Mouse (Mus musculus): ENCODE results near the gene Hs2st1.

Gene Hs2st1

DNA sequence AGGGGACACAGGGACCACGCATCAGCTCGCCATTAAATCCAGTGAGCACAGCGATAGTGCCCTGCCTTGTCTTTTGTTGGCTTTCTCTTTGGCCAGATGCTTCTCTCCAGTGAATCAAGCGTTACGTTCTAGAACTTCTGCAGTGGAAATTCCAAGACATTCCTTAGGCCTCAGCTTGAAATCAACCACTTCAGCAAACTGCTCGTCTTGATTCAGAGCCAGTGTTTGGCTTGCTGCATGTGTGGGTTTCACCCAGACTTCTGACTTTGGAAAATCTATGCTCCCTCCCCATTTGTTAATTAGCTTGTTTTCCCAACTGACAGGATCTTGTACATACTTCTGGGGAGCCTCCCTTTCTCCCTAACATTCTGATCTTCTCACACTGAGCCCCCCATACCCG is 16.8 kb upstream of the Hs2st1 start:
- no peak for DNase-seq (ENCODE audit: low spot score in 2 of 2)

DNA sequence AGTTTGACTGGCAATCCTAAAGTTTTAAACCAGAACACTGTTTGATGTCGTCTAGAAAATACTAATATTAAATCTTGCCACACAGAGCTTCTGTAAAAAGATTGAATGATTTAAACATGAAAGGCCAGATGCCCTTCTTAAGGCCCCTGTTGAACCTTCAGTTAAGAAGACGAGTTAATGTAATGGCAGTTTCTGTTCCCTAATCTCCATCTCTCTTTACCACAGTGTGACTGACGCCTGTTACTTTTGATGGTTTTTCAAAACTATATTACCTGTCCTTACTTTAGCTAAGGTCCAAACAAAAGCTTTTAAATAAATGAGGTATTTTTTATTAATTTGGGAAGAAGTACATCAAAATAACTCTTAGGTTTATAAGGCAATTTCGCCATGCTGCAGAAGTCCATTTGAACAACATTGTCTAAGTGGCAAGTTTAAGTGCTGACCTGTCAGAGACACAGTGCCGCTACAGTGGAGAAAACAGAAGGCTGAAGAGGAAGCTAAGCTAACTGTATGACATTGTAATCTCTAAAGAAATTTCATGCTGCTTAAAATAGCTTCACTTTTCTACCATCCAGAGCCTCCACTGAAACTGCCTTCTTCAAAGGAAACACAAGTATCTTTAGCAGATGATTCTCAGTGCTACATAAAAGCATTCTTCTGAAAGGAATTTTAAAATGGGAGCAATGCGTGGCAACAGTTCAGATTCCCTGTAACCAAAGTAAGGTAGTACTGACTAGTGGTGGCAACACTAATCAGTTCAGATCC is 15.0 kb upstream of the Hs2st1 start:
- no peak for DNase-seq (ENCODE audit: low spot score in 2 of 2)

DNA sequence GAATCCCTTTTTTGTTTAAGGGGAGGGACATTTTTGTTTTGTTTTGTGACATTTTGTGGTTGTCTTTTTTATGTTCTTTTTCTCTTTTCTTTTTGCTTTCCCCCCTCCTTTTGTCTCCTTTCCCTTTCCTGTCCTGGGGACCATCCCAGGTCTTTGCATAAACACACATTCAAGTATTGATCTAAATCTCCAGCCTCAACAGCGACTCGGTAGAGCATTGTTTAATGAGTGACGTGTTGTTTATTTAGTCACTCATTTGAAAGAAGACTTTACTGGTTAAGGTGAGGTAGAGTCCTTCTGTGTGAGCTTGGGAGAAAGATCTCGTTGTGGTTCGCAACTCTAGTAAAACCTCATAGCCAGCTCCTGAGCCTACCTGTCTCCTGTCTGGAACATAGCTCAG is 13.8 kb upstream of the Hs2st1 start:
- DNase-seq (ENCODE audit: low spot score in 2 of 2): no peak

GRCm38 (mm10) chr3:144582306-144582705 is 12.3 kb upstream of the Hs2st1 start:
- DNase-seq (ENCODE audit: low spot score in 2 of 2): no peak

- DNase-seq (ENCODE audit: low spot score in 2 of 2): no peak
These were observed 11.9 kb upstream of the Hs2st1 start for GRCm38 (mm10) chr3:144581842-144582241.

DNA sequence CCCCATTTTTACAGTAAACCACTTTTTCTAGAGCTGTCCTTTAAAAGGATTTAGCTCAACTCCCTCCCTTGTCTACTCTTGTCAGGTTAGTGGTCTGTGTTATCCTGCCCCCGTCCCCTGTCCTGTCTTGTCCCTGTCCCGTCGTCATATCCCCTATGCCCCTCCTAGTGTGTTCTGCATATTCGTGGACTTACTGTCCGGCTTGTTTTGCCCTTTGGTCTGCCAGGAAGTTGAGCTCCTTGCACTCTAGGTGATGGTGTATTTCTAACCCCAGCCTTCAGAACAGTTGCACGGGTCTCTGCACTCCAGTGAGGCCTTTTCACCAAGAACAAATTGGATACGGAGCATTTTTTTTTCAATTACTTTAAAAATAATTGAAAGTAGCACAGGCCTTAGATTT is 10.3 kb upstream of the Hs2st1 start:
- DNase-seq (ENCODE audit: low spot score in 2 of 2): no peak

- DNase-seq (ENCODE audit: low spot score in 2 of 2): no peak
These were observed 9.8 kb upstream of the Hs2st1 start for GRCm38 (mm10) chr3:144579796-144580195.

- DNase-seq (ENCODE audit: low spot score in 2 of 2): no peak
These were observed 8.9 kb upstream of the Hs2st1 start for GRCm38 (mm10) chr3:144578921-144579320.

- no peak for DNase-seq (ENCODE audit: low spot score in 2 of 2)
These were observed 7.7 kb upstream of the Hs2st1 start for GRCm38 (mm10) chr3:144577366-144578340.

DNA sequence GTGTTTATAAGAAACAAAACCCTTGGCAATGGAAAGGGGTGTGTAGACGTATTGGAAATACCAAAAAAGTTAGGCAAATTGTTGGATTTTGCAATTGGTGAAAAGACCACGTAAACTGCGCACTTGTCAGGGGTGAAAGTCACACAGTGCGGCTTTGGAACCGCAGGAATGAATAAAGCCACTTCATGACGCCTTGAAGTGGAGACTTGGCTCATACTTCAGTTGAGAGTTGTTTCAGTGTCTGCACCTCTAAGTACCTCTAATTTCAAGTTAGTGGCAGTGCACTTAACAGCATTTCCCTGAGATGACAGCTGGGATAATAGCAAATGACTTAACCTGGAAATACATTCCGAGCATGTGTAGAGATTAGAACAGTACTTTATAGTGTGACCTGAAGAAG is 4.3 kb upstream of the Hs2st1 start:
- DNase-seq (ENCODE audit: low spot score in 2 of 2): no peak

GRCm38 (mm10) chr3:144570816-144571487 is 971 bp upstream of the Hs2st1 start:
- no peak for DNase-seq (ENCODE audit: low spot score in 2 of 2)

- no peak for DNase-seq (ENCODE audit: low spot score in 2 of 2)
These were observed 495 bp downstream of the Hs2st1 start for GRCm38 (mm10) chr3:144569401-144569971.

- no peak for DNase-seq (ENCODE audit: low spot score in 2 of 2)
These were observed 1.1 kb downstream of the Hs2st1 start for GRCm38 (mm10) chr3:144568861-144569361.

DNA sequence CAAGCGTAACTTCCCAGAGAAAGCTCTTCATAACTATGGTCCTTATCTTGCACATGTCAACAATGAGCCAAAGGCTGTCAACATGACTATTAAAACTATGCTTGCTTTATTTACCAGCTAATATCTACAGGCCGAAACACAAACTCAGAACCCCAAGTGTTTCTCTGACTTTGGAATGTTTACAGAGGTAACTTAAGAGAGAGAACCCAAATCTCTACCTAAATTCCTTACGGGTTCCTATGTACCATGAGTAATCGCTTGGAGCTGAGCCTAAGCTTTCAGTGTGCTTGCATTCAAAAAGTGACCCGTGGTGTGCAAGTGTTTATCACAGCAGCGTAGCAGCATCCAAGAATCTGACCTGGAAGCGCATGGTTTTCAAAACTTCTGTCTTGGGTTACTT is 4.8 kb downstream of the Hs2st1 start:
- no peak for DNase-seq (ENCODE audit: low spot score in 2 of 2)

- no peak for DNase-seq (ENCODE audit: low spot score in 2 of 2)
These were observed 6.1 kb downstream of the Hs2st1 start for GRCm38 (mm10) chr3:144563916-144564315.

GRCm38 (mm10) chr3:144561511-144562250 is 8.3 kb downstream of the Hs2st1 start:
- no peak for DNase-seq (ENCODE audit: low spot score in 2 of 2)

GRCm38 (mm10) chr3:144558274-144558673 is 11.7 kb downstream of the Hs2st1 start:
- DNase-seq (ENCODE audit: low spot score in 2 of 2): no peak

GRCm38 (mm10) chr3:144556625-144557324 is 13.2 kb downstream of the Hs2st1 start:
- DNase-seq (ENCODE audit: low spot score in 2 of 2): no peak

DNA sequence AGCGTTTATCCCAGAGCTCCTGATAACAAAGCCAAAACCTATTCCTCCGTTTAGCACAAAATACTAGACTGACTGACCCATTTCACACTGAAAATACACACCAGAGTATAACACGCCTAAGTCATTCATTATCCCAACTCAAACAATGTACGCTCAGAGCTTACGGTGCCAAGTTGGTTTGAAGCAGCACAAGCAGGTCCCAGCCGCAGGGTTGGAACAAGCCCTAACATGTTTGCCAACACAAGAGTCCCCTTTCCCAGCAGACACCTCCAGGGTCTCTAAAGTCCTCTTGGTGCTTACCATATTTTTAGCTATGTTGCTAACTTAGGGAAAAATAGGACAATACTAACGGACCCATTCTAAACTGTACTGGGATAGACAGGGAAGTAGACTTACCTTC is 14.8 kb downstream of the Hs2st1 start:
- no peak for DNase-seq (ENCODE audit: low spot score in 2 of 2)

DNA sequence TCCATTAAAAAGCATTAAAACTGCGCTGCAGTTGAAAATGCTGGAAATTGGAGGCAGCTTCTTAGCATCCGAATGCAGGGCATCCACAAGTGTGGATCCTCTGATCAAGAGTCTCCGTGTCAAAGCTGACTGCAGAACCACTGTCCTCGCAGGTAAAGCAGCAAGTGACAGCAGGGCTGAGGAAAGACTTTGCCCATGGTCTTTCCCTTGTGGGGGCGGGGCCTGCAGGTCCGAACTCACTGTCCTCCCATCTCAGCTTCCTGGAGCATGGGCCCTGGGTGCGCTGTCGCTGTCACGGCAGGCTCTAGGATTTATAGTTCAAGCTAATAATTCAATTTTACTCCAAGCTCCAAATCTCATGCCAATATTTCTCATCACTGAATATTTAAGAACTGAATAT is 15.5 kb downstream of the Hs2st1 start:
- no peak for DNase-seq (ENCODE audit: low spot score in 2 of 2)
